Mouse (Mus musculus) ES-E14 (cell line): ENCODE results near the gene Hist1h3e. TPM values are rescaled to one million over a fixed set of nuclear protein-coding genes. Genes with fewer than 3 reads are reported as not detected.
"Not testable (repeated sequence)": the region's sequence is repeated elsewhere in the genome, so short reads cannot be mapped to it uniquely, and the experiment has no call there.

Source experiments
- DNase-seq: peaks from one replicate; pipeline ENCODE4 v3.0.0-alpha.2; 2013; ENCODE audit warnings: low read depth, low spot score
- H3K27ac ChIP-seq: 2 replicates; pipeline ENCODE4 v1.5.1; 2012; ENCODE audit warnings: low read depth, mild to moderate bottlenecking, low read length, moderate library complexity, mixed read lengths; ENCODE audit not compliant: poor library complexity, insufficient read depth, severe bottlenecking
- H3K36me3 ChIP-seq: 2 replicates; pipeline ENCODE4 v1.6.1; 2012; ENCODE audit warnings: mild to moderate bottlenecking, low read length, moderate library complexity, mixed read lengths; ENCODE audit not compliant: control insufficient read depth, poor library complexity, insufficient read depth, severe bottlenecking
- H3K4me1 ChIP-seq, 2 experiments: fragments of 150-350 bp in 1 of 2; sonication (generic) in 1 of 2; 2 replicates each; pipeline ENCODE4 v1.6.1; 2012; ENCODE audit warnings: low read length in 2 of 2, mild to moderate bottlenecking in 1 of 2, mixed read lengths in 1 of 2; ENCODE audit not compliant: control insufficient read depth in 2 of 2, insufficient read depth in 2 of 2, poor library complexity in 1 of 2
- H3K4me3 ChIP-seq, 2 experiments: fragments of 150-350 bp in 1 of 2; sonication (generic) in 1 of 2; 2 replicates each; pipeline ENCODE4 v1.5.1; 2012; ENCODE audit warnings: low read length in 2 of 2, low read depth in 1 of 2, mild to moderate bottlenecking in 1 of 2, mixed read lengths in 1 of 2; ENCODE audit not compliant: insufficient read depth in 1 of 2, poor library complexity in 1 of 2, severe bottlenecking in 1 of 2
- H3K9ac ChIP-seq: 2 replicates; pipeline ENCODE4 v1.6.1; 2012; ENCODE audit warnings: low read depth, mild to moderate bottlenecking, low read length, mixed read lengths; ENCODE audit not compliant: poor library complexity, insufficient read depth, severe bottlenecking
- H3K9me3 ChIP-seq: fragments of 150-350 bp; sonication (generic); 2 replicates; pipeline ENCODE4 v1.6.1; 2012; ENCODE audit warnings: low read depth, mild to moderate bottlenecking, low read length; ENCODE audit not compliant: control insufficient read depth, insufficient read depth
- CHD2 ChIP-seq: IDR thresholded peaks from 2 replicates; pipeline ENCODE4 v1.6.1; 2014; ENCODE audit warnings: mild to moderate bottlenecking, low read depth, low read length, inconsistent platforms
- HCFC1 ChIP-seq: IDR thresholded peaks from 2 replicates; pipeline ENCODE4 v1.6.1; 2012; ENCODE audit warnings: low read length, inconsistent platforms, borderline replicate concordance; ENCODE audit not compliant: insufficient read depth
- MAFK ChIP-seq: IDR thresholded peaks from 2 replicates; pipeline ENCODE4 v1.6.1; 2014; ENCODE audit warnings: mild to moderate bottlenecking, low read depth, low read length, inconsistent platforms; ENCODE audit not compliant: insufficient read depth
- ZC3H11A ChIP-seq: IDR thresholded peaks from 2 replicates; pipeline ENCODE4 v1.6.1; 2012; ENCODE audit warnings: low read depth, mild to moderate bottlenecking, inconsistent platforms, low read length, borderline replicate concordance
- ZNF384 ChIP-seq: IDR thresholded peaks from 2 replicates; pipeline ENCODE4 v1.6.1; 2012; ENCODE audit warnings: low read depth, low read length, inconsistent platforms
- in situ Hi-C, 2 experiments: fragments of 600-800 bp; cut with MboI; formaldehyde crosslinking; loops; one replicate each; pipeline ENCODE4 v1.15.1; 2025; ENCODE audit warnings: low sequenced_read_pairs in 2 of 2, inconsistent platforms in 1 of 2; ENCODE audit not compliant: unreplicated experiment in 2 of 2
- total RNA-seq: library from RNA; depleted of rRNA; stranded (reverse); fragments of 300-350 nt; gene quantifications from 2 replicates; pipeline ENCODE4 v1.2.3, GENCODE M21; 2012; rRNA removed

The Hist1h3e gene
- 792 and 864 TPM in 2 replicates for total RNA-seq

GRCm38 (mm10) chr13:23561883-23562659 lies at the start of gene Hist1h3e:
Gene Hist1h3e, minus strand, starts transcription at chr13:23562369.
- DNase-seq = peak; percentile 93
- in situ Hi-C loops = loop anchor here (25.0 kb wide), 2 partner anchors 1525 to 1825 kb away; partner anchors contain the start of genes Hist1h4j (in 2 of the 2), Hist1h2ag (in 1 of the 2), Hist1h2ah (in 1 of the 2) and Hist1h2bj (in 1 of the 2)
- not testable (repeated sequence) for H3K9me3 ChIP-seq, H3K36me3 ChIP-seq, H3K4me1 ChIP-seq
- Histone ChIP-seq H3K9ac (peak within 1 kb of the TSS; percentile 82), H3K4me3 (peak within 1 kb of the TSS; percentile 65 to 68), H3K27ac (peak within 1 kb of the TSS; percentile 93)
- TF ChIP-seq HCFC1 = peak; percentile 41; the same call in 1 of the 2 replicates

GRCm38 (mm10) chr13:23611638-23612037 lies 49.5 kb upstream of the Hist1h3e start:
- in situ Hi-C loops = no loop called here
- DNase-seq = no peak
- Histone ChIP-seq H3K36me3 (no peaks in the 10 kb centered on the region), H3K4me1 (no peaks in the 10 kb centered on the region), H3K9me3 (no peaks in the 10 kb centered on the region), H3K9ac (no peak overlapping the region), H3K4me3 (no peak overlapping the region), H3K27ac (no peak overlapping the region)
- TF ChIP-seq ZNF384 (no peak), ZC3H11A (no peak), HCFC1 (no peak), MAFK (no peak), CHD2 (no peak)

- Histone ChIP-seq H3K4me3 (no peak overlapping the region), H3K9me3 (no peaks in the 10 kb centered on the region), H3K4me1 (no peaks in the 10 kb centered on the region), H3K36me3 (no peaks in the 10 kb centered on the region), H3K27ac (no peak overlapping the region), H3K9ac (no peak overlapping the region)
- TF ChIP-seq CHD2 (no peak), ZC3H11A (no peak), ZNF384 (no peak), HCFC1 (no peak), MAFK (no peak)
- in situ Hi-C loops = no loop called here
- no peak for DNase-seq
These were observed 48.2 kb upstream of the Hist1h3e start for GRCm38 (mm10) chr13:23610393-23610792.

- TF ChIP-seq ZNF384 (no peak), MAFK (no peak), HCFC1 (no peak), CHD2 (no peak), ZC3H11A (no peak)
- H3K4me3 ChIP-seq = no peak overlapping the region
- no peak overlapping the region for H3K27ac ChIP-seq
- in situ Hi-C loops = loop anchor here in 1 of 2 experiments (10.0 kb wide), 1 partner anchor 195 kb away; no protein-coding TSS in a partner anchor
- DNase-seq = no peak
- no peaks in the 10 kb centered on the region for H3K36me3 ChIP-seq
- no peaks in the 10 kb centered on the region for H3K4me1 ChIP-seq
- H3K9ac ChIP-seq = no peak overlapping the region
- H3K9me3 ChIP-seq = no peaks in the 10 kb centered on the region
These were observed 47.7 kb upstream of the Hist1h3e start for GRCm38 (mm10) chr13:23609844-23610243.

GRCm38 (mm10) chr13:23609209-23609608 lies 47.0 kb upstream of the Hist1h3e start:
- Histone ChIP-seq H3K4me1 (no peaks in the 10 kb centered on the region), H3K36me3 (no peaks in the 10 kb centered on the region), H3K4me3 (no peak overlapping the region), H3K9ac (no peak overlapping the region), H3K9me3 (no peaks in the 10 kb centered on the region), H3K27ac (no peak overlapping the region)
- no peak for DNase-seq
- in situ Hi-C loops = loop anchor here in 1 of 2 experiments (10.0 kb wide), 1 partner anchor 194 kb away; no protein-coding TSS in a partner anchor
- TF ChIP-seq MAFK (no peak), CHD2 (no peak), ZNF384 (no peak), HCFC1 (no peak), ZC3H11A (no peak)
